Comparison of ENCODE assay signal across 8 mouse cellular contexts in the genomic region with DNA sequence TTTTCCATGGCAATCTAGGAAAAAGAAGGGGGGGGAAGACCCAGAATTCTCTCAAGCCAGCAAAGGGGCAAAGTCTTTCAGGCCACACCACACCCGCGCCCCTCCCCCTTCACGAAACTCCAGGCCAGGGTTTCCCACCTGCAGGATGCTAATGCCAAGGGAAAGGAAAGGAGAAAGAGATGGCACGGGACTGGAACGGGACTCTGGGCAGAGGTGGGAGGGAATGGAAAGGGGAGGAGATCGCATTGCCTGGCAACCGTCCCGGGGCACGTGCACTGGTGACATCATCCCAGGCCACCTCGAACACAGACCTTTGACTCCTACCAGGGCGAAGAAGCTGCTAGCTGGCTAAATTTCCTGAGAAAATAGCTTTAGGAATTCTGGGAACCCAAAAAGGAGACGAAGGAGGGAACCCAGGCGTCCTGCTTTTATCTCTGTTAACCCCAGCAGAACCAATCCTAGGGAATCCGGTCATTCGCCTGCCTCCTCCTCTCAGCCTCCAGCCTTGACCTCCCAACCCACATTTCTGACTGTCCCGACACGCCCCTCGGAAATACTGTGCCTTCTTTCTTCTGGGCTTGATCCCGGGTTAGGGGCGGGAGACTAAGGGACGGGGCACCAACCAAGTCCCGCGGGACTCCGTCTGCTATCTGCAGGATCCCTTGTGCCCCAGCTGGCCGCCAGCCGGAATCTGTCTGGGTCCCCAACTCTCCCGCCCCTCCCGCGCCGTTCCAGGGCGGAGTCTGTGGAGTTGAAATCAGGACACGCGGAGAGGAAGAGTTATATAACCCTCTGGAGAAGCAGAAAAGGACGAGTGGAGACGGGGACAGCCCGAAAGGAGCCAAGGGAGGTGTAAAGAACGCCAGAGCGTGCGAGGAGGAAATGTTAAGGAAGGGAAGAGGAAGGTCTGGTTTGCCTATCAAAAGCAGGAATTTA. TPM values are rescaled to one million over a fixed set of nuclear protein-coding genes. Genes with fewer than 3 reads are reported as not detected.
DNase-seq lines count a peak whose midpoint lies in the region; ATAC-seq and TF ChIP-seq lines count a peak whose summit lies in the region.

No protein-coding gene starts in this region.

- peak; percentile 100 for DNase-seq in adipocyte (ENCODE audit: low spot score)
- DNase-seq in embryo, embryonic 10 days (ENCODE audit: low spot score) = peak; percentile 98
- DNase-seq in gastrocnemius, postnatal 10 days = peak; percentile 98
- peak; percentile 81 for DNase-seq in induced T-regulatory cell, adult 2 months (ENCODE audit: low read depth)
- peak; percentile 85 to 87 for DNase-seq in left cerebral cortex, adult 2 months (ENCODE audit: extremely low spot score in 1 of 2, low spot score in 2 of 2)
- peak; percentile 92 for DNase-seq in right cerebral cortex, adult 18-20 months
- DNase-seq in urinary bladder, postnatal 25 days (ENCODE audit: low spot score) = peak; percentile 91

- TF ChIP-seq CTCF in left cerebral cortex, adult 2 months (IDR thresholded peaks at IDR 0.05) = no peak

- peak overlapping the region; percentile 57 for H3K4me3 ChIP-seq in left cerebral cortex, adult 2 months

- ATAC-seq in megakaryocyte, adult 5-6 weeks (ENCODE audit: poor library complexity, severe bottlenecking) = peak; percentile 17; the same call in 1 of the 2 replicates

- H3K27ac ChIP-seq in left cerebral cortex, adult 2 months = peak overlapping the region; percentile 99

- intact Hi-C loops in left cerebral cortex, adult 2 months (cut with DNase I) = loop anchor here (1.0 to 10.0 kb wide), 4 partner anchors 7 to 247 kb away; a partner anchor contains a TSS

RNA-seq across cellular contexts. Expression of a gene that starts 4.2 kb away (rescaled TPM):
- 10 to 100 TPM; 35.9 to 47.5 TPM for total RNA-seq in gastrocnemius, postnatal 10 days (2021)
- total RNA-seq in left cerebral cortex, adult 2 months (2021) = 10 to 100 TPM; 31.1 to 45.3 TPM
- total RNA-seq in megakaryocyte, adult 5-6 weeks (2015) = 27.1 and 29.0 TPM in 2 replicates
- total RNA-seq in megakaryocyte, adult 5-6 weeks (2017) = 5.0 and 6.7 TPM in 2 replicates

RNA-seq across cellular contexts. Expression of a gene that starts 19.7 kb away (rescaled TPM):
- total RNA-seq in gastrocnemius, postnatal 10 days (2021) = 10 to 100 TPM; 14.0 to 15.7 TPM
- total RNA-seq in left cerebral cortex, adult 2 months (2021) = 1 to 10 TPM; 2.9 to 3.8 TPM
- total RNA-seq in megakaryocyte, adult 5-6 weeks (2015) = 0.14 TPM in 1 of 2 replicates, not detected in the other
- 0.18 TPM in 1 of 2 replicates, not detected in the other for total RNA-seq in megakaryocyte, adult 5-6 weeks (2017)

RNA-seq across cellular contexts. Expression of a gene that starts 22.3 kb away (rescaled TPM):
- 10 to 100 TPM; 18.8 to 22.3 TPM for total RNA-seq in gastrocnemius, postnatal 10 days (2021)
- 10 to 100 TPM; 40.7 to 45.6 TPM for total RNA-seq in left cerebral cortex, adult 2 months (2021)
- 11.6 and 15.3 TPM in 2 replicates for total RNA-seq in megakaryocyte, adult 5-6 weeks (2015)
- total RNA-seq in megakaryocyte, adult 5-6 weeks (2017) = 24.0 and 28.1 TPM in 2 replicates

RNA-seq across cellular contexts. Expression of a gene that starts 22.4 kb away (rescaled TPM):
- total RNA-seq in gastrocnemius, postnatal 10 days (2021) = 10 to 100 TPM; 83.8 to 94.5 TPM
- 100 to 1,000 TPM in 1 of 2 experiments, 10 to 100 TPM in 1; 94.0 to 113 TPM for total RNA-seq in left cerebral cortex, adult 2 months (2021)
- total RNA-seq in megakaryocyte, adult 5-6 weeks (2015) = 90.6 and 105 TPM in 2 replicates
- total RNA-seq in megakaryocyte, adult 5-6 weeks (2017) = 147 and 161 TPM in 2 replicates

RNA-seq across cellular contexts. Expression of a gene that starts 48.5 kb away (rescaled TPM):
- 10 to 100 TPM; 39.0 to 59.5 TPM for total RNA-seq in gastrocnemius, postnatal 10 days (2021)
- total RNA-seq in left cerebral cortex, adult 2 months (2021) = 100 to 1,000 TPM; 406 to 416 TPM
- 13.6 and 13.9 TPM in 2 replicates for total RNA-seq in megakaryocyte, adult 5-6 weeks (2015)
- total RNA-seq in megakaryocyte, adult 5-6 weeks (2017) = 17.1 and 19.8 TPM in 2 replicates

Comparison
In these comparisons a context has a peak if more than half of its experiments do, and no peak if none do; other contexts are left out.
1. Peak in every context shown above with its lines: DNase-seq, ATAC-seq, H3K4me3 ChIP-seq and H3K27ac ChIP-seq.